Mouse (Mus musculus) limb, embryonic 10.5 days (tissue): ENCODE measurements at regions not wholly inside any gene's neighbourhood (a gene's known extent, or its start where the extent isn't known, plus 50 kb on each side); places are given as distances from the start of the nearest gene placed in this dataset. TPM values are rescaled to one million over a fixed set of nuclear protein-coding genes. Genes with fewer than 3 reads are reported as not detected.

ENCODE experiments used
- DNase-seq: peaks from one replicate; pipeline ENCODE4 v3.0.0-alpha.2; 2017; ENCODE audit warnings: low spot score
- H3K27ac ChIP-seq: fragments of 300-500 bp; sonication (generic); 2 replicates; pipeline ENCODE4 v1.5.1; 2016; ENCODE audit warnings: mild to moderate bottlenecking
- H3K27me3 ChIP-seq: fragments of 300-500 bp; sonication (generic); 2 replicates; pipeline ENCODE4 v1.6.1; 2016; ENCODE audit warnings: low read depth, mild to moderate bottlenecking; ENCODE audit not compliant: poor library complexity, severe bottlenecking
- H3K36me3 ChIP-seq: fragments of 300-500 bp; sonication (generic); 2 replicates; pipeline ENCODE4 v1.6.1; 2016; ENCODE audit warnings: mild to moderate bottlenecking, moderate library complexity
- H3K4me1 ChIP-seq: fragments of 300-500 bp; sonication (generic); 2 replicates; pipeline ENCODE4 v1.6.1; 2016
- H3K4me3 ChIP-seq: fragments of 300-500 bp; sonication (generic); 2 replicates; pipeline ENCODE4 v1.5.1; 2016; ENCODE audit warnings: mild to moderate bottlenecking, moderate library complexity
- H3K9me3 ChIP-seq: fragments of 300-500 bp; sonication (generic); replicated peaks from 2 replicates; pipeline ENCODE4 v1.6.1; 2016; ENCODE audit warnings: mild to moderate bottlenecking
- WGBS: fragments of 180-500 bp; shearing (Covaris S2); methylation state at CpG from one replicate; pipeline ENCODE4 v1.1.7; 2016; 5-methylcytosine and 5-hydroxymethylcytosine counted together
- microRNA-seq: library from miRNA; unstranded; fragments of <30 nt; microRNA quantifications from one replicate; pipeline ENCODE4, GENCODE M21; 2017

- Histone ChIP-seq H3K4me3 (no peak overlapping the region), H3K4me1 (no peaks in the 10 kb centered on the region), H3K36me3 (no peaks in the 10 kb centered on the region), H3K27ac (no peak overlapping the region), H3K9me3 (no peaks in the 10 kb centered on the region), H3K27me3 (no peaks in the 10 kb centered on the region)
- 95% methylated on average over 10 of the region's 10 CpGs for WGBS
- no peak for DNase-seq
These were observed 193.5 kb upstream of the Atp11b start for GRCm38 (mm10) chr3:35560425-35560824.

GRCm38 (mm10) chr3:35574402-35574801, 179.5 kb upstream of the Atp11b start:
- H3K27ac ChIP-seq = no peak overlapping the region
- H3K9me3 ChIP-seq = no peaks in the 10 kb centered on the region
- peak; percentile 73 for DNase-seq
- WGBS = 14% methylated on average over 10 of the region's 10 CpGs
- H3K27me3 ChIP-seq = no peaks in the 10 kb centered on the region
- no peak overlapping the region for H3K4me3 ChIP-seq
- H3K4me1 ChIP-seq = no peaks in the 10 kb centered on the region
- H3K36me3 ChIP-seq = no peaks in the 10 kb centered on the region

Small RNA genes lying in the stretch of these regions (microRNA-seq; reads per million reads assigned to microRNA genes)
- not detected for gene Gm25442
